Mouse (Mus musculus): ENCODE measurements around the gene Trpm4.

- TF ChIP-seq CTCF (IDR thresholded peaks at IDR 0.05; ENCODE audit: insufficient read depth, low read depth, low read length) (no peak), POLR2A (IDR thresholded peaks at IDR 0.05; ENCODE audit: insufficient read depth, low read depth, low read length) (no peak)
Observed at GRCm38 (mm10) chr7:45312686-45313453, 20.7 kb downstream of the Trpm4 start.
